Mouse (Mus musculus): Measurements from ENCODE around the gene Agl. TPM values are rescaled to one million over a fixed set of nuclear protein-coding genes. Genes with fewer than 3 reads are reported as not detected.

The Agl gene
- polyA plus RNA-seq, 1 experiment from 2014 or later, result 21.3 TPM

GRCm38 (mm10) chr3:116702647-116703272 lies 105.2 kb downstream of the Agl start:
- 0 out of 2 replicates have a peak, but pooled peaks have one; percentile 35 for ATAC-seq (replicated peaks; ENCODE audit: low FRiP score)
- H3K36me3 ChIP-seq, result 0 out of 2 replicates have a peak, but pooled peaks cover 7% of the 10 kb centered on the region
- no peak overlapping the region for H3K9ac ChIP-seq
- no peaks in the 10 kb centered on the region for H3K27me3 ChIP-seq
- H3K9me3 ChIP-seq (replicated peaks), result no peaks in the 10 kb centered on the region
- H3K4me1 ChIP-seq, result 0 out of 2 replicates have a peak, but pooled peaks cover 4% of the 10 kb centered on the region
- H3K27ac ChIP-seq, result no peak overlapping the region
- WGBS, result 75% methylated on average over 1 of the region's 1 CpGs
- no peak overlapping the region for H3K4me3 ChIP-seq (replicated peaks)
- no peak overlapping the region for H3K4me2 ChIP-seq

DNA sequence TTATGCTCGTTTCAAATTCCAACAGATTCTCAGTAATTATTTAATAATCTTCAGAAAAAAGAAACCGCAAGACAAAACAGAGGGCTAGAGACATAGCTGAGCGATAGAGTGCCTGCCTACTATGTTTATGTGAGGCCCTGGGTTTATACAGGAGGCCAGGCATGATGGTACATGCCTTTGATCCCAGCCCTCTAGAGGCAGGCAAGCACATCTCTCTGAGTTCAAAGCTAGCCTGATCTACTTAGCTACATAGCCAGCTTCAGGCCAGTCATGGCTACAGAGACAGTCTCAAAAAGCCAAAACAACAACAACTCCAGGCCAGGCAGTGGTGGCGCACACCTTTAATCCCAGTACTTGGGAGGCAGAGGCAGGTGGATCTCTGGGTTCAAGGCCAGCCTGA lies 106.4 kb downstream of the Agl start:
- ATAC-seq (replicated peaks; ENCODE audit: low FRiP score), result no peak; the same call in 1 of the 2 replicates
- 0 out of 2 replicates have a peak, but pooled peaks cover 7% of the 10 kb centered on the region for H3K36me3 ChIP-seq
- H3K9ac ChIP-seq, result no peak overlapping the region
- 0 out of 2 replicates have a peak, but pooled peaks cover 4% of the 10 kb centered on the region for H3K4me1 ChIP-seq
- 93% methylated on average over 4 of the region's 4 CpGs for WGBS
- H3K27me3 ChIP-seq, result no peaks in the 10 kb centered on the region
- no peak overlapping the region for H3K4me3 ChIP-seq (replicated peaks)
- no peak overlapping the region for H3K27ac ChIP-seq
- no peaks in the 10 kb centered on the region for H3K9me3 ChIP-seq (replicated peaks)
- H3K4me2 ChIP-seq, result no peak overlapping the region

- H3K9ac ChIP-seq, result no peak overlapping the region
- H3K36me3 ChIP-seq, result peaks cover 6% of the 10 kb centered on the region; the same call in 1 of the 2 replicates
- no peaks in the 10 kb centered on the region for H3K9me3 ChIP-seq (replicated peaks)
- H3K27me3 ChIP-seq, result no peaks in the 10 kb centered on the region
- no peak overlapping the region for H3K4me3 ChIP-seq (replicated peaks)
- 61% methylated on average over 2 of the region's 2 CpGs for WGBS
- H3K27ac ChIP-seq, result no peak overlapping the region
- ATAC-seq (replicated peaks; ENCODE audit: low FRiP score), result no peak
- no peak overlapping the region for H3K4me2 ChIP-seq
- H3K4me1 ChIP-seq, result no peaks in the 10 kb centered on the region
These were observed 109.2 kb downstream of the Agl start for GRCm38 (mm10) chr3:116698786-116699185.

DNA sequence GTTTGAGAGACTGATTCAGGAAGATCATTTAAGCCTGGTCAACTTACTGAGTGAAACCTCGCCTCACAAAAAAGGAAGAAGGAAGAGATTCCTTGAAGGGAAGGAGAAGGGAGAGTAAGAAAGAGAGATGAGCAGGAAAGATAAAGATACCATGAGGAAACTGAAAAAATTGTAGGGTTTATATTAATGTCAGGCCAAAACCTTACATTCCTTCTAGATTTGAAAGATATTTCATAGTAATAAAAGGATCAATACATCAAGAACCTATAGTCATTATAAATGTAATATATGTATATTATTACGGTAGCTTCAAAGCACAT lies 112.3 kb downstream of the Agl start:
- Histone ChIP-seq H3K36me3 (peaks cover 16% of the 10 kb centered on the region; the same call in 1 of the 2 replicates), H3K4me2 (no peak overlapping the region), H3K4me1 (no peaks in the 10 kb centered on the region), H3K4me3 (replicated peaks) (no peak overlapping the region), H3K27me3 (no peaks in the 10 kb centered on the region), H3K27ac (no peak overlapping the region), H3K9me3 (replicated peaks) (no peaks in the 10 kb centered on the region), H3K9ac (no peak overlapping the region)
- WGBS, result 85% methylated on average over 2 of the region's 2 CpGs
- no peak for ATAC-seq (replicated peaks; ENCODE audit: low FRiP score)

GRCm38 (mm10) chr3:116694955-116695665 lies 112.9 kb downstream of the Agl start:
- Histone ChIP-seq H3K4me3 (replicated peaks) (no peak overlapping the region), H3K9me3 (replicated peaks) (no peaks in the 10 kb centered on the region), H3K9ac (no peak overlapping the region), H3K4me2 (no peak overlapping the region), H3K4me1 (no peaks in the 10 kb centered on the region), H3K36me3 (peaks cover 16% of the 10 kb centered on the region; the same call in 1 of the 2 replicates), H3K27ac (no peak overlapping the region), H3K27me3 (no peaks in the 10 kb centered on the region)
- 87% methylated on average over 8 of the region's 8 CpGs for WGBS
- ATAC-seq (replicated peaks; ENCODE audit: low FRiP score), result no peak

DNA sequence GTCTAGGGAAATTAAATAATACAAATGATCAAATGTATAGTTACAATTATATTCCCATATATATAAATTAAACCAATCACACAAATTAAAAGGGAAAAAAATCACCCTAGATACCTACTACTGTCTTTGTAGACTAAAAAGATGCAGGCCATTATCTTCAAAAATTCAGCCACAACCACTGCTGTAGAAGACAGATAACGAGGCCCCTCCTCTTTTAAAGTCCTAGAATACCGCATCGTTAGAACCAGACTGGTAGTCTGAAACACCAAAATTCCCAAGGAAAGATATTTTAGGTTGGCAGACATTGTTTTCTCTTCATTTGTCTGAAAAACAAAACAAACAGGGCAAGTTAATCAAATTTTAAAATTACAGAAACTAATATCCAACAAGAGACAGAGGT lies 113.7 kb downstream of the Agl start:
- WGBS, result 94% methylated on average over 3 of the region's 3 CpGs

More for the DNA sequence above, 113.7 kb downstream of the Agl start:
- H3K27me3 ChIP-seq, result no peaks in the 10 kb centered on the region
- ATAC-seq (replicated peaks; ENCODE audit: low FRiP score), result no peak
- H3K36me3 ChIP-seq, result peaks cover 13% of the 10 kb centered on the region; the same call in 1 of the 2 replicates
- H3K4me3 ChIP-seq (replicated peaks), result no peak overlapping the region
- H3K4me2 ChIP-seq, result no peak overlapping the region
- no peaks in the 10 kb centered on the region for H3K4me1 ChIP-seq
- H3K27ac ChIP-seq, result no peak overlapping the region
- no peaks in the 10 kb centered on the region for H3K9me3 ChIP-seq (replicated peaks)
- no peak overlapping the region for H3K9ac ChIP-seq

Other genes starting within 250 kb of the Agl start
- 0.91 and 1.0 TPM in 2 replicates for gene Lrrc39, start 245.2 kb downstream of the Agl start, polyA plus RNA-seq (2015; fragmentation: Nextera tagmentation; extraction: Ambion mirVana)
- gene Sass6, start 213.2 kb downstream of the Agl start, polyA plus RNA-seq (2015; fragmentation: Nextera tagmentation; extraction: Ambion mirVana), result 27.2 and 27.6 TPM in 2 replicates
- 29.0 and 30.4 TPM in 2 replicates for gene Trmt13, start 193.6 kb downstream of the Agl start, polyA plus RNA-seq (2015; fragmentation: Nextera tagmentation; extraction: Ambion mirVana)
- 88.9 and 96.9 TPM in 2 replicates for gene Mfsd14a, start 145.5 kb downstream of the Agl start, polyA plus RNA-seq (2015; fragmentation: Nextera tagmentation; extraction: Ambion mirVana)
- not detected in 2 replicates for gene Gm43191, start 126.9 kb downstream of the Agl start, polyA plus RNA-seq (2015; fragmentation: Nextera tagmentation; extraction: Ambion mirVana)
- gene Slc35a3, start 95.3 kb downstream of the Agl start, polyA plus RNA-seq (2015; fragmentation: Nextera tagmentation; extraction: Ambion mirVana), result 15.9 and 16.4 TPM in 2 replicates
- gene Frrs1, start 51.3 kb upstream of the Agl start, polyA plus RNA-seq (2015; fragmentation: Nextera tagmentation; extraction: Ambion mirVana), result 22.7 and 23.5 TPM in 2 replicates
- gene 4930455H04Rik, start 160.1 kb upstream of the Agl start, polyA plus RNA-seq (2015; fragmentation: Nextera tagmentation; extraction: Ambion mirVana), result not detected in 2 replicates
- 2.6 and 2.9 TPM in 2 replicates for gene Palmd, start 160.8 kb upstream of the Agl start, polyA plus RNA-seq (2015; fragmentation: Nextera tagmentation; extraction: Ambion mirVana)

Measured in kidney, embryonic 15.5 days (tissue).